Mouse (Mus musculus) G1E (cell line): ENCODE results near the gene Uspl1.

Source experiments
- CTCF ChIP-seq: IDR thresholded peaks from 2 replicates; pipeline ENCODE4 v1.5.1; 2012; ENCODE audit warnings: low read depth, low read length, inconsistent platforms, mixed read lengths
- GATA1 ChIP-seq: IDR thresholded peaks from 2 replicates; pipeline ENCODE4 v1.6.1; 2012; ENCODE audit warnings: borderline replicate concordance, low read length, inconsistent platforms, mixed read lengths
- TAL1 ChIP-seq: conservative IDR thresholded peaks from 2 replicates; pipeline ENCODE4 v1.6.1; 2012; ENCODE audit warnings: low read depth, low read length, inconsistent platforms, mixed read lengths

DNA sequence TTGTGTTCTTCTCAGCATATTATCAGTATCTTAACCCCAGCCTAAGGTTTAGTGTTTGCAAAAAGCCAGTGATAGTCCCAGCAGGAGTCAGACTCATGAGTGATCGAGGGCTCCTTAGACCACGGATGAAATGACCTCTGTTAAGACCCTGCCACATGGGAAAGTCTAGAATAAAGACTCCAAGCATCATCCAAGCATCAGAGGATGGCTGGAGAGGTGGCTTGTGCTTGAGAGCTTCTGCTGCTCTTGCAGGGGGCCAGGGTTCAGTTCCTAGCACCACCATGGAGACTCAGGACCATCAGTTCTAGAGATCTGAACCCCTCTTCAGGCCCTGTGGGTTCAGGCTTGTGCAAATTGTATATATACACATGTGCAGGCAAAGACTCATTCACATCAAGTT, 16.1 kb upstream of the Uspl1 start:
- TF ChIP-seq CTCF (no peak), TAL1 (no peak), GATA1 (no peak)
